Mouse (Mus musculus) midbrain, postnatal 0 days (tissue): ENCODE measurements around the gene St6gal1. TPM values are rescaled to one million over a fixed set of nuclear protein-coding genes. Genes with fewer than 3 reads are reported as not detected.

Experiments
- ATAC-seq: fragments of 200-750 bp; cut with Nextera tagmentation; 2 replicates; pipeline ENCODE4 v1.8.0; 2017; ENCODE audit warnings: moderate number of reproducible peaks, mild to moderate bottlenecking, moderate TSS enrichment, moderate library complexity; ENCODE audit not compliant: low FRiP score
- DNase-seq: peaks from one replicate; pipeline ENCODE4 v3.0.0-alpha.2; 2015; ENCODE audit warnings: low spot score
- H3K27ac ChIP-seq: fragments of 300-500 bp; sonication (generic); 2 replicates; pipeline ENCODE4 v1.5.1; 2014; ENCODE audit warnings: low read depth, mild to moderate bottlenecking, low read length, mixed read lengths
- H3K27me3 ChIP-seq: fragments of 300-500 bp; sonication (generic); 2 replicates; pipeline ENCODE4 v1.6.1; 2014; ENCODE audit warnings: low read length, control low read depth, mixed read lengths; ENCODE audit not compliant: insufficient read depth
- H3K36me3 ChIP-seq: fragments of 300-500 bp; sonication (generic); 2 replicates; pipeline ENCODE4 v1.6.1; 2014; ENCODE audit warnings: low read length, control low read depth, mixed read lengths; ENCODE audit not compliant: insufficient read depth
- H3K4me1 ChIP-seq: fragments of 300-500 bp; sonication (generic); 2 replicates; pipeline ENCODE4 v1.6.1; 2014; ENCODE audit warnings: mild to moderate bottlenecking, control low read depth, antibody characterized with exemption, low read length, mixed read lengths; ENCODE audit not compliant: insufficient read depth
- H3K4me2 ChIP-seq: fragments of 300-500 bp; sonication (generic); 2 replicates; pipeline ENCODE4 v1.6.1; 2014; ENCODE audit warnings: low read depth, mild to moderate bottlenecking, low read length, mixed read lengths; ENCODE audit not compliant: poor library complexity, severe bottlenecking
- H3K4me3 ChIP-seq: fragments of 300-500 bp; sonication (generic); 2 replicates; pipeline ENCODE4 v1.5.1; 2014; ENCODE audit warnings: low read depth, mild to moderate bottlenecking, low read length, moderate library complexity
- H3K9ac ChIP-seq: fragments of 300-500 bp; sonication (generic); replicated peaks from 2 replicates; pipeline ENCODE4 v1.6.1; 2014; ENCODE audit warnings: mild to moderate bottlenecking, low read length, moderate library complexity, mixed read lengths; ENCODE audit not compliant: poor library complexity, severe bottlenecking
- H3K9me3 ChIP-seq: fragments of 300-500 bp; sonication (generic); 2 replicates; pipeline ENCODE4 v1.6.1; 2016; ENCODE audit warnings: low read length, control low read depth
- CTCF ChIP-seq: IDR thresholded peaks from 2 replicates; pipeline ENCODE4 v1.5.1; 2016; ENCODE audit warnings: antibody characterized with exemption, mild to moderate bottlenecking
- WGBS: fragments of 180-500 bp; shearing (Covaris S2); extraction: QIAGEN DNeasy Blood & Tissue Kit; methylation state at CpG from one replicate; pipeline ENCODE4 v1.1.7; 2014; 5-methylcytosine and 5-hydroxymethylcytosine counted together
- polyA plus RNA-seq: library from polyadenylated mRNA; unstranded; fragments of >200 nt; fragmentation: Nextera tagmentation; extraction: Ambion mirVana; gene quantifications from 2 replicates; pipeline ENCODE4 v1.2.1, GENCODE M21; 2015
- total RNA-seq: library from RNA; depleted of rRNA; stranded (reverse); fragments of >200 nt; gene quantifications from 2 replicates; pipeline ENCODE4 v1.2.3, GENCODE M21; 2014

St6gal1 gene
- total and polyA plus RNA-seq, 2 experiments from 2014 or later: 12.0 to 20.6 TPM

- Histone ChIP-seq H3K27ac (no peak overlapping the region), H3K27me3 (no peaks in the 10 kb centered on the region), H3K36me3 (no peaks in the 10 kb centered on the region), H3K9me3 (no peaks in the 10 kb centered on the region), H3K4me2 (no peak overlapping the region), H3K4me1 (no peaks in the 10 kb centered on the region), H3K9ac (no peak overlapping the region), H3K4me3 (no peak overlapping the region)
- DNase-seq (no peak), ATAC-seq (no peak)
- WGBS: 84% methylated on average over 4 of the region's 4 CpGs
- TF ChIP-seq CTCF: no peak
These were observed 43.5 kb upstream of the St6gal1 start for GRCm38 (mm10) chr16:23181054-23181453.

- Histone ChIP-seq H3K9ac (no peak overlapping the region), H3K9me3 (no peaks in the 10 kb centered on the region), H3K27ac (no peak overlapping the region), H3K27me3 (no peaks in the 10 kb centered on the region), H3K4me1 (no peaks in the 10 kb centered on the region), H3K4me3 (no peak overlapping the region), H3K36me3 (no peaks in the 10 kb centered on the region), H3K4me2 (no peak overlapping the region)
- TF ChIP-seq CTCF: no peak
- DNase-seq (no peak), ATAC-seq (no peak)
- 88% methylated on average over 3 of the region's 3 CpGs for WGBS
These were observed 43.1 kb upstream of the St6gal1 start for GRCm38 (mm10) chr16:23181487-23181886.

- DNase-seq: no peak
- no peak overlapping the region for H3K9ac ChIP-seq
- ATAC-seq: no peak
- H3K4me2 ChIP-seq: no peak overlapping the region
- 90% methylated on average over 1 of the region's 1 CpGs for WGBS
- H3K4me1 ChIP-seq: no peaks in the 10 kb centered on the region
- TF ChIP-seq CTCF: no peak
- no peak overlapping the region for H3K4me3 ChIP-seq
- no peaks in the 10 kb centered on the region for H3K36me3 ChIP-seq
- no peak overlapping the region for H3K27ac ChIP-seq
- no peaks in the 10 kb centered on the region for H3K9me3 ChIP-seq
- no peaks in the 10 kb centered on the region for H3K27me3 ChIP-seq
These were observed 42.5 kb upstream of the St6gal1 start for GRCm38 (mm10) chr16:23181942-23182597.

GRCm38 (mm10) chr16:23185824-23186223 is 38.7 kb upstream of the St6gal1 start:
- H3K4me2 ChIP-seq: no peak overlapping the region
- no peaks in the 10 kb centered on the region for H3K36me3 ChIP-seq
- H3K27me3 ChIP-seq: no peaks in the 10 kb centered on the region
- no peaks in the 10 kb centered on the region for H3K4me1 ChIP-seq
- WGBS: 93% methylated on average over 2 of the region's 2 CpGs
- H3K9me3 ChIP-seq: no peaks in the 10 kb centered on the region
- no peak overlapping the region for H3K9ac ChIP-seq
- DNase-seq (no peak), ATAC-seq (no peak)
- no peak overlapping the region for H3K4me3 ChIP-seq
- TF ChIP-seq CTCF: no peak
- H3K27ac ChIP-seq: no peak overlapping the region

- no peak overlapping the region for H3K4me3 ChIP-seq
- 77% methylated on average over 4 of the region's 4 CpGs for WGBS
- no peak overlapping the region for H3K4me2 ChIP-seq
- H3K27me3 ChIP-seq: no peaks in the 10 kb centered on the region
- no peak for TF ChIP-seq CTCF
- H3K36me3 ChIP-seq: no peaks in the 10 kb centered on the region
- DNase-seq (no peak), ATAC-seq (no peak)
- no peak overlapping the region for H3K27ac ChIP-seq
- H3K9me3 ChIP-seq: no peaks in the 10 kb centered on the region
- H3K9ac ChIP-seq: no peak overlapping the region
- H3K4me1 ChIP-seq: no peaks in the 10 kb centered on the region
These were observed 38.1 kb upstream of the St6gal1 start for GRCm38 (mm10) chr16:23186418-23186817.

- Histone ChIP-seq H3K4me2 (no peak overlapping the region), H3K36me3 (no peaks in the 10 kb centered on the region), H3K4me1 (no peaks in the 10 kb centered on the region), H3K9me3 (no peaks in the 10 kb centered on the region), H3K9ac (no peak overlapping the region), H3K27me3 (no peaks in the 10 kb centered on the region), H3K27ac (no peak overlapping the region), H3K4me3 (no peak overlapping the region)
- 93% methylated on average over 7 of the region's 7 CpGs for WGBS
- no peak for TF ChIP-seq CTCF
- DNase-seq (no peak), ATAC-seq (no peak)
These were observed 36.6 kb upstream of the St6gal1 start for GRCm38 (mm10) chr16:23187983-23188382.
